Mouse (Mus musculus): ENCODE results near the gene Otub2. TPM values are rescaled to one million over a fixed set of nuclear protein-coding genes. Genes with fewer than 3 reads are reported as not detected.

Gene Otub2
- polyA plus RNA-seq (2012; rRNA removed), result 10.6 and 11.6 TPM in 2 replicates

- WGBS, result under 1% methylated on average over 58 of the region's 58 CpGs
- TF ChIP-seq CTCF (IDR thresholded peaks at IDR 0.05; ENCODE audit: borderline replicate concordance, insufficient read depth, low read depth, low read length) (no peak), POLR2A (IDR thresholded peaks at IDR 0.05; ENCODE audit: borderline replicate concordance, insufficient read depth, low read length) (peak; percentile 49; the same call in 1 of the 2 replicates)
- Histone ChIP-seq H3K4me3 (replicated peaks; ENCODE audit: insufficient read depth, low read depth, low read length) (peak within 1 kb of the TSS; percentile 80), H3K27me3 (ENCODE audit: control insufficient read depth, insufficient read depth, low read length) (no peaks in the 10 kb centered on the region), H3K4me1 (ENCODE audit: control insufficient read depth, insufficient read depth, low read length) (peaks cover 21% of the 10 kb centered on the region), H3K27ac (ENCODE audit: insufficient read depth, low read length) (no peak within 1 kb of the TSS)
- peak; percentile 97 to 98 for DNase-seq
Measured at GRCm38 (mm10) chr12:103388505-103389347, at the start of gene Otub2. Gene Otub2, plus strand, starts transcription at chr12:103388682.

GRCm38 (mm10) chr12:103341212-103341611, 47.3 kb upstream of the Otub2 start:
- no peak for TF ChIP-seq CTCF (IDR thresholded peaks at IDR 0.05; ENCODE audit: borderline replicate concordance, insufficient read depth, low read depth, low read length)
- no peak for TF ChIP-seq POLR2A (IDR thresholded peaks at IDR 0.05; ENCODE audit: borderline replicate concordance, insufficient read depth, low read length)
- Histone ChIP-seq H3K27ac (ENCODE audit: insufficient read depth, low read length) (no peak overlapping the region), H3K4me3 (replicated peaks; ENCODE audit: insufficient read depth, low read depth, low read length) (no peak overlapping the region), H3K27me3 (ENCODE audit: control insufficient read depth, insufficient read depth, low read length) (no peaks in the 10 kb centered on the region), H3K4me1 (ENCODE audit: control insufficient read depth, insufficient read depth, low read length) (peaks cover 3% of the 10 kb centered on the region; the same call in 1 of the 2 replicates)
- DNase-seq, result no peak
- 90% methylated on average over 5 of the region's 5 CpGs for WGBS

- TF ChIP-seq POLR2A (IDR thresholded peaks at IDR 0.05; ENCODE audit: borderline replicate concordance, insufficient read depth, low read length) (no peak), CTCF (IDR thresholded peaks at IDR 0.05; ENCODE audit: borderline replicate concordance, insufficient read depth, low read depth, low read length) (no peak)
- H3K27ac ChIP-seq (ENCODE audit: insufficient read depth, low read length), result no peak overlapping the region
- no peak for DNase-seq
- H3K4me1 ChIP-seq (ENCODE audit: control insufficient read depth, insufficient read depth, low read length), result no peaks in the 10 kb centered on the region
- no peaks in the 10 kb centered on the region for H3K27me3 ChIP-seq (ENCODE audit: control insufficient read depth, insufficient read depth, low read length)
- 86% methylated on average over 8 of the region's 8 CpGs for WGBS
- no peak overlapping the region for H3K4me3 ChIP-seq (replicated peaks; ENCODE audit: insufficient read depth, low read depth, low read length)
Measured at GRCm38 (mm10) chr12:103343456-103343855, 45.0 kb upstream of the Otub2 start.

- Histone ChIP-seq H3K4me1 (ENCODE audit: control insufficient read depth, insufficient read depth, low read length) (no peaks in the 10 kb centered on the region), H3K4me3 (replicated peaks; ENCODE audit: insufficient read depth, low read depth, low read length) (no peak overlapping the region), H3K27ac (ENCODE audit: insufficient read depth, low read length) (no peak overlapping the region), H3K27me3 (ENCODE audit: control insufficient read depth, insufficient read depth, low read length) (no peaks in the 10 kb centered on the region)
- no peak for DNase-seq
- TF ChIP-seq CTCF (IDR thresholded peaks at IDR 0.05; ENCODE audit: borderline replicate concordance, insufficient read depth, low read depth, low read length), result no peak
- TF ChIP-seq POLR2A (IDR thresholded peaks at IDR 0.05; ENCODE audit: borderline replicate concordance, insufficient read depth, low read length), result no peak
- 90% methylated on average over 7 of the region's 7 CpGs for WGBS
Measured at GRCm38 (mm10) chr12:103344934-103345333, 43.5 kb upstream of the Otub2 start.

GRCm38 (mm10) chr12:103346945-103347344, 41.5 kb upstream of the Otub2 start:
- Histone ChIP-seq H3K27me3 (ENCODE audit: control insufficient read depth, insufficient read depth, low read length) (no peaks in the 10 kb centered on the region), H3K27ac (ENCODE audit: insufficient read depth, low read length) (no peak overlapping the region), H3K4me3 (replicated peaks; ENCODE audit: insufficient read depth, low read depth, low read length) (no peak overlapping the region), H3K4me1 (ENCODE audit: control insufficient read depth, insufficient read depth, low read length) (no peaks in the 10 kb centered on the region)
- 80% methylated on average over 8 of the region's 8 CpGs for WGBS
- TF ChIP-seq CTCF (IDR thresholded peaks at IDR 0.05; ENCODE audit: borderline replicate concordance, insufficient read depth, low read depth, low read length), result no peak
- TF ChIP-seq POLR2A (IDR thresholded peaks at IDR 0.05; ENCODE audit: borderline replicate concordance, insufficient read depth, low read length), result no peak
- DNase-seq, result no peak

- Histone ChIP-seq H3K4me1 (ENCODE audit: control insufficient read depth, insufficient read depth, low read length) (no peaks in the 10 kb centered on the region), H3K27me3 (ENCODE audit: control insufficient read depth, insufficient read depth, low read length) (no peaks in the 10 kb centered on the region), H3K27ac (ENCODE audit: insufficient read depth, low read length) (no peak overlapping the region), H3K4me3 (replicated peaks; ENCODE audit: insufficient read depth, low read depth, low read length) (no peak overlapping the region)
- 74% methylated on average over 5 of the region's 5 CpGs for WGBS
- TF ChIP-seq POLR2A (IDR thresholded peaks at IDR 0.05; ENCODE audit: borderline replicate concordance, insufficient read depth, low read length) (no peak), CTCF (IDR thresholded peaks at IDR 0.05; ENCODE audit: borderline replicate concordance, insufficient read depth, low read depth, low read length) (no peak)
- DNase-seq, result no peak
Measured at GRCm38 (mm10) chr12:103347406-103347805, 41.1 kb upstream of the Otub2 start.

- 2% methylated on average over 3 of the region's 3 CpGs for WGBS
- peak; percentile 58 to 80 for DNase-seq
- Histone ChIP-seq H3K27ac (ENCODE audit: insufficient read depth, low read length) (no peak overlapping the region), H3K27me3 (ENCODE audit: control insufficient read depth, insufficient read depth, low read length) (no peaks in the 10 kb centered on the region), H3K4me3 (replicated peaks; ENCODE audit: insufficient read depth, low read depth, low read length) (no peak overlapping the region), H3K4me1 (ENCODE audit: control insufficient read depth, insufficient read depth, low read length) (peaks cover 9% of the 10 kb centered on the region)
- no peak for TF ChIP-seq POLR2A (IDR thresholded peaks at IDR 0.05; ENCODE audit: borderline replicate concordance, insufficient read depth, low read length)
- peak; percentile 96 for TF ChIP-seq CTCF (IDR thresholded peaks at IDR 0.05; ENCODE audit: borderline replicate concordance, insufficient read depth, low read depth, low read length)
Measured at GRCm38 (mm10) chr12:103348506-103348905, 40.0 kb upstream of the Otub2 start.

- Histone ChIP-seq H3K4me3 (replicated peaks; ENCODE audit: insufficient read depth, low read depth, low read length) (no peak overlapping the region), H3K27me3 (ENCODE audit: control insufficient read depth, insufficient read depth, low read length) (no peaks in the 10 kb centered on the region), H3K27ac (ENCODE audit: insufficient read depth, low read length) (no peak overlapping the region), H3K4me1 (ENCODE audit: control insufficient read depth, insufficient read depth, low read length) (peaks cover 13% of the 10 kb centered on the region)
- TF ChIP-seq POLR2A (IDR thresholded peaks at IDR 0.05; ENCODE audit: borderline replicate concordance, insufficient read depth, low read length), result no peak
- TF ChIP-seq CTCF (IDR thresholded peaks at IDR 0.05; ENCODE audit: borderline replicate concordance, insufficient read depth, low read depth, low read length), result no peak
- 88% methylated on average over 6 of the region's 6 CpGs for WGBS
- DNase-seq, result no peak
Measured at GRCm38 (mm10) chr12:103352735-103353134, 35.7 kb upstream of the Otub2 start.

Measured in cerebellum, adult 2 months (tissue).